Mouse (Mus musculus): ENCODE data around the gene Rab25. TPM values are rescaled to one million over a fixed set of nuclear protein-coding genes. Genes with fewer than 3 reads are reported as not detected.
A peak's percentile ranks its signal among the peaks of the same experiment; 100 is the strongest.

The Rab25 gene
- polyA plus RNA-seq, 1 experiment from 2014 or later: 0.29 TPM

GRCm38 (mm10) chr3:88509250-88509649, 38.9 kb downstream of the Rab25 start:
- no peaks in the 10 kb centered on the region for H3K9me3 ChIP-seq (replicated peaks)
- 54% methylated on average over 3 of the region's 3 CpGs for WGBS
- H3K4me3 ChIP-seq (replicated peaks): peak overlapping the region; percentile 39
- peak overlapping the region; percentile 88 for H3K27ac ChIP-seq (replicated peaks)
- no peaks in the 10 kb centered on the region for H3K36me3 ChIP-seq
- H3K4me2 ChIP-seq: peak overlapping the region; percentile 60
- no peak for ATAC-seq (ENCODE audit: low FRiP score)
- peak overlapping the region; percentile 46 for H3K9ac ChIP-seq (replicated peaks)
- peaks cover 1% of the 10 kb centered on the region; the same call in 1 of the 2 replicates for H3K27me3 ChIP-seq (replicated peaks)
- peaks cover 39% of the 10 kb centered on the region for H3K4me1 ChIP-seq

GRCm38 (mm10) chr3:88505765-88506164, 42.3 kb downstream of the Rab25 start:
- H3K4me3 ChIP-seq (replicated peaks): no peak overlapping the region
- H3K27me3 ChIP-seq (replicated peaks): peaks cover 9% of the 10 kb centered on the region; the same call in 1 of the 2 replicates
- peaks cover 44% of the 10 kb centered on the region for H3K4me1 ChIP-seq
- H3K4me2 ChIP-seq: no peak overlapping the region
- H3K9ac ChIP-seq (replicated peaks): no peak overlapping the region
- H3K36me3 ChIP-seq: no peaks in the 10 kb centered on the region
- H3K9me3 ChIP-seq (replicated peaks): no peaks in the 10 kb centered on the region
- 53% methylated on average over 7 of the region's 7 CpGs for WGBS
- ATAC-seq (ENCODE audit: low FRiP score): no peak
- no peak overlapping the region for H3K27ac ChIP-seq (replicated peaks)

- Histone ChIP-seq H3K36me3 (no peaks in the 10 kb centered on the region), H3K4me3 (replicated peaks) (no peak overlapping the region), H3K27ac (replicated peaks) (no peak overlapping the region; the same call in 1 of the 2 replicates), H3K9ac (replicated peaks) (no peak overlapping the region), H3K9me3 (replicated peaks) (no peaks in the 10 kb centered on the region), H3K27me3 (replicated peaks) (peaks cover 9% of the 10 kb centered on the region; the same call in 1 of the 2 replicates), H3K4me1 (peaks cover 42% of the 10 kb centered on the region), H3K4me2 (no peak overlapping the region)
- 67% methylated on average over 6 of the region's 6 CpGs for WGBS
- no peak for ATAC-seq (ENCODE audit: low FRiP score)
These were observed 43.0 kb downstream of the Rab25 start for GRCm38 (mm10) chr3:88505081-88505480.

- 56% methylated on average over 8 of the region's 8 CpGs for WGBS
- no peaks in the 10 kb centered on the region for H3K36me3 ChIP-seq
- peak overlapping the region; percentile 86; the same call in 1 of the 2 replicates for H3K27ac ChIP-seq (replicated peaks)
- peaks cover 9% of the 10 kb centered on the region; the same call in 1 of the 2 replicates for H3K27me3 ChIP-seq (replicated peaks)
- H3K4me2 ChIP-seq: no peak overlapping the region
- H3K9ac ChIP-seq (replicated peaks): no peak overlapping the region
- ATAC-seq (ENCODE audit: low FRiP score): no peak
- no peaks in the 10 kb centered on the region for H3K9me3 ChIP-seq (replicated peaks)
- no peak overlapping the region for H3K4me3 ChIP-seq (replicated peaks)
- H3K4me1 ChIP-seq: peaks cover 35% of the 10 kb centered on the region
These were observed 44.0 kb downstream of the Rab25 start for GRCm38 (mm10) chr3:88503881-88504746.

GRCm38 (mm10) chr3:88503505-88503863, 44.6 kb downstream of the Rab25 start:
- 15% methylated on average over 4 of the region's 4 CpGs for WGBS
- peak overlapping the region; percentile 90 for H3K4me3 ChIP-seq (replicated peaks)
- H3K27ac ChIP-seq (replicated peaks): peak overlapping the region; percentile 86
- no peaks in the 10 kb centered on the region for H3K9me3 ChIP-seq (replicated peaks)
- H3K4me1 ChIP-seq: peaks cover 35% of the 10 kb centered on the region
- peak overlapping the region; percentile 95 for H3K4me2 ChIP-seq
- peak; percentile 13; the same call in 1 of the 2 replicates for ATAC-seq (ENCODE audit: low FRiP score)
- H3K27me3 ChIP-seq (replicated peaks): peaks cover 9% of the 10 kb centered on the region; the same call in 1 of the 2 replicates
- H3K9ac ChIP-seq (replicated peaks): 0 out of 2 replicates have a peak overlapping the region, but pooled peaks have one; percentile 91
- no peaks in the 10 kb centered on the region for H3K36me3 ChIP-seq

GRCm38 (mm10) chr3:88502641-88503504, 45.2 kb downstream of the Rab25 start:
- Histone ChIP-seq H3K9me3 (replicated peaks) (no peaks in the 10 kb centered on the region), H3K36me3 (no peaks in the 10 kb centered on the region), H3K27ac (replicated peaks) (peak overlapping the region; percentile 86), H3K4me3 (replicated peaks) (peak overlapping the region; percentile 90), H3K9ac (replicated peaks) (peak overlapping the region; percentile 91), H3K4me1 (peaks cover 35% of the 10 kb centered on the region), H3K4me2 (peak overlapping the region; percentile 95), H3K27me3 (replicated peaks) (peaks cover 9% of the 10 kb centered on the region; the same call in 1 of the 2 replicates)
- under 1% methylated on average over 53 of the region's 55 CpGs for WGBS
- ATAC-seq (ENCODE audit: low FRiP score): peak; percentile 94

GRCm38 (mm10) chr3:88502031-88502571, 46.0 kb downstream of the Rab25 start:
- peak overlapping the region; percentile 90 for H3K4me3 ChIP-seq (replicated peaks)
- 11% methylated on average over 11 of the region's 11 CpGs for whole genome bisulfite sequencing
- no peak for ATAC-seq (ENCODE audit: low FRiP score)

GRCm38 (mm10) chr3:88501366-88502030, 46.6 kb downstream of the Rab25 start:
- 57% methylated on average over 6 of the region's 6 CpGs for WGBS
- Histone ChIP-seq H3K4me2 (peak overlapping the region; percentile 95), H3K9ac (replicated peaks) (peak overlapping the region; percentile 91; the same call in 1 of the 2 replicates), H3K27ac (replicated peaks) (no peak overlapping the region), H3K9me3 (replicated peaks) (no peaks in the 10 kb centered on the region), H3K4me3 (replicated peaks) (peak overlapping the region; percentile 90), H3K4me1 (peaks cover 35% of the 10 kb centered on the region), H3K27me3 (replicated peaks) (peaks cover 9% of the 10 kb centered on the region; the same call in 1 of the 2 replicates), H3K36me3 (no peaks in the 10 kb centered on the region)
- no peak for ATAC-seq (ENCODE audit: low FRiP score)

More at GRCm38 (mm10) chr3:88502031-88502571, 46.0 kb downstream of the Rab25 start:
- peak overlapping the region; percentile 86; the same call in 1 of the 2 replicates for H3K27ac ChIP-seq (replicated peaks)
- peak overlapping the region; percentile 91 for H3K9ac ChIP-seq (replicated peaks)
- peak overlapping the region; percentile 95 for H3K4me2 ChIP-seq
- no peaks in the 10 kb centered on the region for H3K36me3 ChIP-seq
- H3K27me3 ChIP-seq (replicated peaks): peaks cover 9% of the 10 kb centered on the region; the same call in 1 of the 2 replicates
- peaks cover 35% of the 10 kb centered on the region for H3K4me1 ChIP-seq
- no peaks in the 10 kb centered on the region for H3K9me3 ChIP-seq (replicated peaks)

GRCm38 (mm10) chr3:88500655-88501365, 47.3 kb downstream of the Rab25 start:
- H3K4me2 ChIP-seq: peak overlapping the region; percentile 95
- H3K4me1 ChIP-seq: peaks cover 39% of the 10 kb centered on the region
- H3K9me3 ChIP-seq (replicated peaks): no peaks in the 10 kb centered on the region
- peak overlapping the region; percentile 90 for H3K4me3 ChIP-seq (replicated peaks)
- no peak overlapping the region for H3K9ac ChIP-seq (replicated peaks)
- peaks cover 9% of the 10 kb centered on the region; the same call in 1 of the 2 replicates for H3K27me3 ChIP-seq (replicated peaks)
- no peak for ATAC-seq (ENCODE audit: low FRiP score)
- H3K36me3 ChIP-seq: no peaks in the 10 kb centered on the region
- no peak overlapping the region for H3K27ac ChIP-seq (replicated peaks)
- 42% methylated on average over 4 of the region's 4 CpGs for WGBS

- whole genome bisulfite sequencing: 79% methylated on average over 7 of the region's 7 CpGs
- peaks cover 46% of the 10 kb centered on the region for H3K4me1 ChIP-seq
- no peak overlapping the region for H3K9ac ChIP-seq (replicated peaks)
- peak overlapping the region; percentile 95; the same call in 1 of the 2 replicates for H3K4me2 ChIP-seq
- H3K9me3 ChIP-seq (replicated peaks): no peaks in the 10 kb centered on the region
- H3K27ac ChIP-seq (replicated peaks): no peak overlapping the region
- no peak for ATAC-seq (ENCODE audit: low FRiP score)
- peaks cover 9% of the 10 kb centered on the region; the same call in 1 of the 2 replicates for H3K27me3 ChIP-seq (replicated peaks)
- no peak overlapping the region for H3K4me3 ChIP-seq (replicated peaks)
- no peaks in the 10 kb centered on the region for H3K36me3 ChIP-seq
These were observed 48.0 kb downstream of the Rab25 start for GRCm38 (mm10) chr3:88500087-88500486.

Measured in neural tube, embryonic 15.5 days (tissue).